Mouse (Mus musculus) forebrain, postnatal 0 days (tissue): ENCODE results near the gene Tcaf1. TPM values are rescaled to one million over a fixed set of nuclear protein-coding genes. Genes with fewer than 3 reads are reported as not detected.
A peak's percentile ranks its signal among the peaks of the same experiment; 100 is the strongest.

Experiments
- ATAC-seq: fragments of 200-750 bp; cut with Nextera tagmentation; 2 replicates; pipeline ENCODE4 v1.8.0; 2017; ENCODE audit warnings: mild to moderate bottlenecking, moderate library complexity
- DNase-seq: peaks from one replicate; pipeline ENCODE4 v3.0.0-alpha.2; 2015
- H3K27ac ChIP-seq: fragments of 300-500 bp; sonication (generic); 2 replicates; pipeline ENCODE4 v1.5.1; 2014; ENCODE audit warnings: low read depth, mild to moderate bottlenecking, antibody characterized with exemption, low read length, moderate library complexity, mixed read lengths
- H3K27me3 ChIP-seq: fragments of 300-500 bp; sonication (generic); 2 replicates; pipeline ENCODE4 v1.6.1; 2014; ENCODE audit warnings: mild to moderate bottlenecking, low read length, mixed read lengths; ENCODE audit not compliant: insufficient read depth
- H3K36me3 ChIP-seq: fragments of 300-500 bp; sonication (generic); 2 replicates; pipeline ENCODE4 v1.6.1; 2014; ENCODE audit warnings: mild to moderate bottlenecking, moderate library complexity; ENCODE audit not compliant: insufficient read depth
- H3K4me1 ChIP-seq: fragments of 300-500 bp; sonication (generic); 2 replicates; pipeline ENCODE4 v1.6.1; 2014; ENCODE audit warnings: antibody characterized with exemption; ENCODE audit not compliant: insufficient read depth
- H3K4me2 ChIP-seq: fragments of 300-500 bp; sonication (generic); 2 replicates; pipeline ENCODE4 v1.6.1; 2014; ENCODE audit warnings: low read depth, mild to moderate bottlenecking, moderate library complexity
- H3K4me3 ChIP-seq: fragments of 300-500 bp; sonication (generic); 2 replicates; pipeline ENCODE4 v1.5.1; 2014; ENCODE audit warnings: low read depth, low read length, mixed read lengths
- H3K9ac ChIP-seq: fragments of 300-500 bp; sonication (generic); 2 replicates; pipeline ENCODE4 v1.6.1; 2014; ENCODE audit warnings: mild to moderate bottlenecking
- H3K9me3 ChIP-seq: fragments of 300-500 bp; sonication (generic); 2 replicates; pipeline ENCODE4 v1.6.1; 2016; ENCODE audit warnings: low read length
- CTCF ChIP-seq: sonication (generic); IDR thresholded peaks from 2 replicates; pipeline ENCODE4 v1.5.1; 2016; ENCODE audit warnings: antibody characterized with exemption, control low read depth, low read depth
- WGBS: fragments of 180-500 bp; shearing (Covaris S2); extraction: QIAGEN DNeasy Blood & Tissue Kit; methylation state at CpG from one replicate; pipeline ENCODE4 v1.1.7; 2014; 5-methylcytosine and 5-hydroxymethylcytosine counted together
- polyA plus RNA-seq: library from polyadenylated mRNA; unstranded; fragments of >200 nt; fragmentation: Nextera tagmentation; extraction: Ambion mirVana; gene quantifications from 2 replicates; pipeline ENCODE4 v1.2.1, GENCODE M21; 2015
- total RNA-seq: library from RNA; depleted of rRNA; stranded (reverse); fragments of >200 nt; gene quantifications from 2 replicates; pipeline ENCODE4 v1.2.3, GENCODE M21; 2014

The Tcaf1 gene
- total and polyA plus RNA-seq, 2 experiments from 2014 or later = 183 to 286 TPM

DNA sequence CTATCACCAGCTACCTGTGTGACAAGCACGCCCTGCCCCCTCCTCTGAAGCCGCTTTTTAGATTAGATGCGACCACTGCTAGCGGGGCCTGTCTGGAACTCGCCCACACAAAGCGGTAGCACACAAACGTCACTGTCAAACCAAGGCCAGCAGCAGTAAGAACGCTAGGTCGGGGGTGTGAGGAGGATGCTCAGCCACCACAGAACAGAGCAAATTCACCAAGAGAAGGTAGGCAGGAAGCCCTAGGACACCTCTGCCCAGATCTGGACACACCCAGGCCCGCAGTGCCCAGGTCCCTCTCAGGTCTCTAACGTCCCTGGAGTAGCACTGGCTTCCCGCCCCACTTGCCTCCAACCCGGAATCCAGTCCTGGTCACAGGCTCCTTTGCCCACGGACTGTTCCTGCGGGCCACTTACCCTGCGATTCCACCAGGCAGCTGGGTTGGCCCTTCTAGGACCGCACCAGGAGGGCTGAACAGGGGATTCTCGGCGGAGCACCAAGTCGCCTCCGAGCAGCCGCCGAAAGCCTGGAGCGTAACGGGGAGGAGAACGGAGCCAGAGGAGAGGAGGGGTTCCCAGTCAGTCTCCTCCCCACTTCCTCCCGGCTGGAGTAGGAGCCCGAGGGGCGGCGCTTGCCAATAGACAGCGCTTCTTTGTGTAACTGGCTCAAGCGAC is 17.2 kb downstream of the Tcaf1 start:
- Histone ChIP-seq H3K4me3 (peak overlapping the region; percentile 71), H3K4me1 (0 out of 2 replicates have a peak, but pooled peaks cover 7% of the 10 kb centered on the region), H3K27me3 (no peaks in the 10 kb centered on the region), H3K4me2 (peak overlapping the region; percentile 58), H3K9ac (peak overlapping the region; percentile 87), H3K36me3 (0 out of 2 replicates have a peak, but pooled peaks cover 4% of the 10 kb centered on the region), H3K27ac (peak overlapping the region; percentile 92), H3K9me3 (no peaks in the 10 kb centered on the region)
- WGBS = 2% methylated on average over 32 of the region's 32 CpGs
- TF ChIP-seq CTCF = peak; percentile 28; the same call in 1 of the 2 replicates
- ATAC-seq = peak; percentile 94
- DNase-seq = peak; percentile 91

DNA sequence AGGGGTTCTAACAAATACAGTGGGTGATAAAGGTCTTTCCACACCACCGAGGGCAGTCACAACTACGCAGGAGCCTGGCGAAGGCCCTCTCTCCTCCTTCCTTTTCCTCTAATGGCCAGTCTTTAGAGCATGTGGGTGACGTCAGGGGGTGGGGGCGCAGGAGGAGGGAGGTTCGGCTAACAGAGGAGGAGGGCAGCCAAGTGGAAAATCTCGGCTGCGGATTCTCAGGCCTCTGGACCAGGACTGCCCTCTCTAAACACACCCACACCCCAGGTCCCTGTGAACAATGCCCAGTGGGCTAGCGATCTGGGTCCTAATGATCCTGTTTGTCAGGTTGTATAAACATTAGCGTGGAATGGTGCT is 17.8 kb downstream of the Tcaf1 start:
- H3K9me3 ChIP-seq = no peaks in the 10 kb centered on the region
- ATAC-seq = peak; percentile 83

DNA sequence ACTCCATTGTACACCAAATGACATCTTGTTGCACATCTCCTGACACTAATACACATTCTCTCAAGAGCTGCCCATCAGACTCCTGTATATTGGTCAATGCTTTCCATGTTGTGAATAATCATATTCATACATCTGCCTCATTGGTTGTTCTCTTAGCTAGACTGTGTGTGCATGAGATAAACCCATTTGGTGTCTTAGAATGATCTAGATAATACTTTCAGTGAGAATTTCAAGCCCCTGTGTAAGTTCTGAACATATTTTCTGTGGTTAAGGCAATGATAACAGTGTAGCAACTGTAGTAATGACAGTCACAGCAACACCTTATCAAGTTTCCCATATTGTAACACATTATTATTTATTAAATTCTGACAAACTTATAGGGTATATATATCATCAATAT is 20.1 kb downstream of the Tcaf1 start:
- DNase-seq (no peak), ATAC-seq (no peak)
- Histone ChIP-seq H3K4me1 (0 out of 2 replicates have a peak, but pooled peaks cover 7% of the 10 kb centered on the region), H3K4me2 (no peak overlapping the region), H3K4me3 (no peak overlapping the region), H3K27ac (no peak overlapping the region), H3K9me3 (no peaks in the 10 kb centered on the region), H3K27me3 (no peaks in the 10 kb centered on the region), H3K36me3 (peaks cover 17% of the 10 kb centered on the region), H3K9ac (no peak overlapping the region)
- TF ChIP-seq CTCF = no peak

More for the DNA sequence above, 17.8 kb downstream of the Tcaf1 start:
- H3K4me3 ChIP-seq = peak overlapping the region; percentile 71
- 0 out of 2 replicates have a peak, but pooled peaks cover 4% of the 10 kb centered on the region for H3K36me3 ChIP-seq
- H3K27ac ChIP-seq = peak overlapping the region; percentile 92
- peak overlapping the region; percentile 58 for H3K4me2 ChIP-seq
- peak; percentile 83 for DNase-seq
- 0 out of 2 replicates have a peak, but pooled peaks cover 7% of the 10 kb centered on the region for H3K4me1 ChIP-seq
- TF ChIP-seq CTCF = no peak
- H3K9ac ChIP-seq = peak overlapping the region; percentile 87
- 4% methylated on average over 9 of the region's 10 CpGs for WGBS
- no peaks in the 10 kb centered on the region for H3K27me3 ChIP-seq

DNA sequence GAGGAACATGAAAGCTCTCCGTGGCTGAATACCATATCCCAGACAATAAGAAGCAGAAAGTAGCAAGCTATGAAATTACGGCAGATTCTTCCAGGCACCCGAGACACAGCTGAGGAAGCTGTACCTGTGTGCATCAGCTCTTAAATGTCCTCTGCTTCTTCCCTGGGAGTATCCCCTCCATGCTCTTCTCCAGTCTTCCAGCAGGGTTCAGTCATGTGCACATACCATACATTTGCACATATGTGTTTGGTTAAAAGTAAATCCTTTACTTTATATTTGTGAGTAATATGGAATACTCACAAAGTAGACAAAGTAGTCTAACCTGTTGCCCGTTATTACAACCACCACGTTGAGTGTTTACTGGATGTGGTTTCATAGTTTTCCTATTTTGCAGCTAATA is 22.0 kb downstream of the Tcaf1 start:
- H3K27me3 ChIP-seq = no peaks in the 10 kb centered on the region
- no peak for DNase-seq
- peaks cover 24% of the 10 kb centered on the region for H3K36me3 ChIP-seq
- no peak overlapping the region for H3K9ac ChIP-seq
- no peak overlapping the region for H3K27ac ChIP-seq
- H3K4me2 ChIP-seq = no peak overlapping the region
- no peak overlapping the region for H3K4me3 ChIP-seq
- no peaks in the 10 kb centered on the region for H3K9me3 ChIP-seq
- ATAC-seq = no peak
- 0 out of 2 replicates have a peak, but pooled peaks cover 7% of the 10 kb centered on the region for H3K4me1 ChIP-seq
- peak; percentile 30 for TF ChIP-seq CTCF
- WGBS = 93% methylated on average over 5 of the region's 5 CpGs

DNA sequence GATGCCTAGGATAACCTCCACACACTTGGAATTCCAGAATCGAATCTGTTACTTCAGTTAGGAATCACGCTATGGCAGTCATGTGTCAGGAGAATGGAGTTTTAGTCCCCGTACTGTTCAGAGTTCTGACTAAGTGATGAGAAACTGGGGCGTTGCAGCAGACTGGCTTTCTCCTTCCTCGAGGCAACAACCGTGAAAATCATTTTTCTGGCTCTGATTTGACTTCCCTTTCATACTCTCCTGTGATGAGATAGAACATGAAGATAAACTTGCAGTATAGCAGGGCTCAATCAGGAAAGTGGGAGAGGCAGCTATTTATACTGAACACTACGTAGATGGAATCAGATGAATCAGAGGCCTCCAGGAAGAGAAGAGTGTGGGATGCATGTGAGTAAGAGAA is 29.8 kb downstream of the Tcaf1 start:
- DNase-seq (no peak), ATAC-seq (no peak)
- no peak overlapping the region for H3K9ac ChIP-seq
- no peak overlapping the region for H3K4me2 ChIP-seq
- peaks cover 51% of the 10 kb centered on the region for H3K36me3 ChIP-seq
- no peak overlapping the region for H3K4me3 ChIP-seq
- H3K4me1 ChIP-seq = no peaks in the 10 kb centered on the region
- no peak overlapping the region for H3K27ac ChIP-seq
- 83% methylated on average over 7 of the region's 7 CpGs for whole genome bisulfite sequencing
- no peaks in the 10 kb centered on the region for H3K9me3 ChIP-seq
- H3K27me3 ChIP-seq = no peaks in the 10 kb centered on the region
- TF ChIP-seq CTCF = no peak

DNA sequence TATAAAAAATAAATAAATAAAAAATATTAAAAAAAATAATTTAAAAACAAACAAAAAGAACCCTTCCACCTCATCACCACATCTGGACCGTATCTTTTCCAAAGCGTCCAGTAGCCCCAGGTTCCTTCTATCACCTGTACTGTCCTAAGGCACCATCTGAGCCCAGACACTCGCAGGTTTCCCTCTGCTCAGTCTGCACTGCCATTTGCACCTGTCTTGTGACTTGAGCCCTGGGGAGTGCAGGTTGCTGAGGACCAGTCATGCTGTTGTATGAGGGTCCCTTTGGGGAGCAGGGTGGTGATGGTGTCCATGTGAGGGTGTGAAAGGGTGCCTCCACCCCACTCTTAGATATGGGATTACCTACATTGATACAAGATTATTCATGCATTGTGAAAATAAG is 33.9 kb downstream of the Tcaf1 start:
- no peak overlapping the region for H3K4me3 ChIP-seq
- H3K27me3 ChIP-seq = no peaks in the 10 kb centered on the region
- TF ChIP-seq CTCF = no peak
- H3K9ac ChIP-seq = no peak overlapping the region
- over 99% methylated on average over 3 of the region's 3 CpGs for WGBS
- ATAC-seq = 0 out of 2 replicates have a peak, but pooled peaks have one; percentile 8
- H3K36me3 ChIP-seq = peaks cover 70% of the 10 kb centered on the region
- H3K4me2 ChIP-seq = no peak overlapping the region
- no peak for DNase-seq
- H3K27ac ChIP-seq = no peak overlapping the region
- no peaks in the 10 kb centered on the region for H3K4me1 ChIP-seq
- no peaks in the 10 kb centered on the region for H3K9me3 ChIP-seq

DNA sequence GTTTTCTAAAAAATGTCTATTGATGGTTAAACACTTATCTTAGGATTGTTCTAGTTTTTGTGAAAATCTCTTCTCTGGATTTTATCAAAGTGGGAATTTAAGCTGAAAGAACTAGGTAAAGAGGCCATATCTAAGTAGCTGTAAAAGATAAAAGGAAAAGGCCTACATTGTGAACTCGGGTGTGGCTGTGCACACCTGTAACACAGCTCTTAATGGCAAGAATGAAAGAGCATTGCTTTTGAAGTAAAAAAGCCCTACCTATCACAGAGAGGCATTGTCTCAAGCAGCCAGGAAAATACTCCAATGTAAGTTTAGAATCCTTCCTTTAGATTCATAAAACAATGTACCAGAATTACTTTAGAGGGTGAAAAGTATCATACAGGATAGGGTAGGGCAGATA is 38.1 kb downstream of the Tcaf1 start:
- no peaks in the 10 kb centered on the region for H3K9me3 ChIP-seq
- H3K36me3 ChIP-seq = peaks cover 50% of the 10 kb centered on the region
- H3K27me3 ChIP-seq = no peaks in the 10 kb centered on the region
- 88% methylated on average over 1 of the region's 1 CpGs for WGBS
- DNase-seq (no peak), ATAC-seq (no peak)
- H3K4me3 ChIP-seq = no peak overlapping the region
- no peak overlapping the region for H3K9ac ChIP-seq
- no peaks in the 10 kb centered on the region for H3K4me1 ChIP-seq
- no peak overlapping the region for H3K4me2 ChIP-seq
- TF ChIP-seq CTCF = no peak
- no peak overlapping the region for H3K27ac ChIP-seq
